Mouse (Mus musculus): ENCODE measurements around the gene Wasf2. TPM values are rescaled to one million over a fixed set of nuclear protein-coding genes. Genes with fewer than 3 reads are reported as not detected.

Wasf2 gene
- total RNA-seq (2023): 100 to 1,000 TPM; 361 to 372 TPM

DNA sequence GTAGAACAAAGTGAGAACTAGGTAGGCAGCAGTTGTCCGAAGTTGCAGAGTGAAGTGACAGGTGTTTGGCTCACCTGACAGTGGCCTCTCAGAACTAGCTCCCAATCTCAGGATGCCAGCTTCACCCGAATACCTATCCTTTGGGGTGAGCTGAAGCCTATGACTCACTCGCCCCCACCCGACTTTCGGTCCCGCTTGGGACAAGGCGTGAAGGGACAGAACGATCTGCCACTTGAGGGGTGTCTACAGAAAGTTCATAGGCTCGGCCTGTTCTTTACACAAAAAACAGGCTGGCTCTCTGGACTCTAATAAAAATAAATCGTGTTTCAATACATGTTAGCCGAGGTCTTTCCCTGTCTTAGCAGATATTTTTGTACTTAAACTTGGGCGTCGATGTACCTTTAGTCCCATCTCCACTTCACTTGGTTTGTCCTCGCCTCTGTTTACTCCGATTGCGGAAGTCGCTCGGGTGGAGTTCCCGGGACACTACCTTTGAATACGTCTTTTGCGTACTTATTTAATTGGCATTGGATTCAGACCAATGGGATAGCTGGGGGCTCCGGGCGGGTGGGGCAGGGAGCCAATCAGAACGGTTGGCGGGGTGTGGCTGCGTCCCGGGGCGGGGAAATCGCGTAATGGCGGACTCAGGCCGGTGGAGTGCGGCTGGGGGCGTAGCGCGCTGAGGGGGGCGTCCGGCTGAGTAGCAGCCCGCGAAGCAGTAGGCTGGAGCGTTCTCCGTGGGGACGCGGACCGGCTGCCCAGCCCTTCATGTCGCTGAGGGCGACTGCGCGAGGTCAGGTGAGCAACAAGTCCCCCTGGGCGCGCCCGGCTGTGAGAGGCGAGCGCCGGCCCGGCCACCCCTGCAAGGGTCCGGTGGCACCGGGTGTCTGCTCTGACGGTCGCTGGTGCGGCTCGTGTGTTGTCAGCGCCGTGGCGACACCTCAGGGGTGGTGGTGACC, at the start of gene Wasf2:
Wasf2 (plus strand) TSS at position 575 of the 959 bp plus-strand sequence.

DNA sequence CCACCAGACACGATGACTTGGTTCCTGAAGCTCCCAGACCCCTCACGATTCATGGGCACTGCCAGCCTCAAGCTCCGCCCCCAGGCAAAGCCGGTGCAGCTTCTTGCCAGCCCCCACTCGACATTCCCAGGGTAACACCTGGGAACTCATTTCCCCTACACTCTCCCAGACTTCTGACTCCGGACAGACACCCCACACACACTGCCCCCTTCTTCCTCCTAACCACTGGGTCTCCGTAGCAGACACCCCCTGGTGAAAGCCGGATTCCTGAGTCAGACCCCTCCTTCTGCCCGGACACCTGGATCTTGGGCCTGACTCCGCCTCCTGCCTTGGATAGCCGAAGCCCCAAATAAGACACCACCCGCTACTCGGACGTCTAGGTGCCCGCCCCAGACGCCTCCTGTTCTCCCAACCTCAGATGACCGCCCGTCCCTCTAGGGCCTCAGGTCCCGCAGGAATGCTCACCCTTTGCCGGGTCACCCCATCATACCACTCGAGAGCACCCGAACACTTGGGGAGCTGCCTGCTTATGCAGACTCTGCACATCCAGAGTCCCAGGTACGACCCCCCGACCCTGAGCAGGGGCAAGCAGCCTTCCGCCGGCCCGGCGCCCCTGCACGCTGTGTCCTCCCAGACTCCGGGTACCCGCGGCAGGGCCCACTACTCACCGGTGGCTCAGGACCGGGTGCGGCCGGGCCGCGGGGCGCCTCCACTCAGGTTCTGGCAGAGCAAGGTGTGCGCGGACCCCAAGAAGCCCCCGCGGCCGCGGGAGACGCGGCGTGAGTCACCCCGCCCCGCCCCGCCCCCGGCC, 81.7 kb downstream of the Wasf2 start, which contains the start of the genes Cd164l2 and Gpr3:
Cd164l2 (plus strand) TSS at position 381 of the 811 bp plus-strand sequence.
Gpr3 (minus strand) TSS at position 786 of the 811 bp plus-strand sequence.

DNA sequence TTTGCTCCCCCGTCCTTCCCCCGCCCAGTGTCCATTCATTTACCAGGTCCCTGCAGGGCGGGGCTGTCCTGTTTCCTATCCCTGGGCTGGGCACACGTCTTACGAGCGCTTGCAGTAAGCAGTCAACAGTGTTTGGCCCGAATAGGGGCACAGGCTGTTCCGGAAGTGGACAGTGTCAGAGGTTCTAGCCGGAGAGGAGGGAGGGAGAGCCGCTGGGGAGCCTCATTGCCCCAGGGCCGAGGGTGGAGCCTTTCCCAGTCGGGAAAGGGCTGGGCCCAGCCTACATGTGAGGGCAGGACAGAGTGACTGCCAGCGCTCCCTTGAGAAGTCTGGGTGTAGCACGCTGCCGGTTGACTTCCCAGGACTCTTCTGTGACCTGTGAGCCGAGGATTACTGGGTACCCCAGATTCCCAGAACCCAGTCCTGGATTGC, 110.2 kb downstream of the Wasf2 start, which contains the start of gene Map3k6:
Map3k6 (plus strand) TSS at position 329 of the 432 bp plus-strand sequence.

Other genes with a start within 250 kb of the Wasf2 start
- 10 to 100 TPM; 30.3 to 33.6 TPM for gene Stx12, start 246.0 kb upstream of the Wasf2 start, total RNA-seq (2023)
- 10 to 100 TPM; 28.9 to 30.0 TPM for gene Fam76a, start 207.9 kb upstream of the Wasf2 start, total RNA-seq (2023)
- 100 to 1,000 TPM; 473 to 506 TPM for gene Fgr, start 156.4 kb upstream of the Wasf2 start, total RNA-seq (2023)
- gene Ahdc1, start 119.2 kb upstream of the Wasf2 start, total RNA-seq (2023): 10 to 100 TPM; 13.3 to 17.4 TPM
- gene Cd164l2, start 81.6 kb downstream of the Wasf2 start, total RNA-seq (2023): 1 to 10 TPM in 1 of 2 experiments, not detected in 1; 1.2 TPM
- under 1 TPM; 0.26 to 0.61 TPM for gene Gpr3, start 82.0 kb downstream of the Wasf2 start, total RNA-seq (2023)
- gene Map3k6, start 110.3 kb downstream of the Wasf2 start, total RNA-seq (2023): 10 to 100 TPM in 1 of 2 experiments, 1 to 10 TPM in 1; 6.7 to 11.1 TPM
- gene Sytl1, start 132.6 kb downstream of the Wasf2 start, total RNA-seq (2023): under 1 TPM; 0.67 to 0.73 TPM
- gene Tmem222, start 147.3 kb downstream of the Wasf2 start, total RNA-seq (2023): 10 to 100 TPM; 35.3 to 41.7 TPM
- gene Wdtc1, start 223.0 kb downstream of the Wasf2 start, total RNA-seq (2023): 10 to 100 TPM; 33.2 to 36.7 TPM
- 10 to 100 TPM; 53.1 to 56.3 TPM for gene Slc9a1, start 239.2 kb downstream of the Wasf2 start, total RNA-seq (2023)

Measured in monocyte, adult 59 days (primary cell).